Mouse (Mus musculus): ENCODE data around the gene Bnip3. TPM values are rescaled to one million over a fixed set of nuclear protein-coding genes. Genes with fewer than 3 reads are reported as not detected.
A peak's percentile ranks its signal among the peaks of the same experiment; 100 is the strongest.

The Bnip3 gene
- total RNA-seq, 2 experiments from 2014 or later = 91.4 to 123 TPM

GRCm38 (mm10) chr7:138907976-138908375 is 1.3 kb downstream of the Bnip3 start:
- intact Hi-C loops (cut with DNase I) = no loop called here

GRCm38 (mm10) chr7:138907043-138907442 is 2.3 kb downstream of the Bnip3 start:
- intact Hi-C loops (cut with DNase I) = no loop called here

More at GRCm38 (mm10) chr7:138907976-138908375, 1.3 kb downstream of the Bnip3 start:
- no peak for DNase-seq

GRCm38 (mm10) chr7:138906441-138906840 is 2.9 kb downstream of the Bnip3 start:
- intact Hi-C loops (cut with DNase I) = no loop called here
- DNase-seq = no peak

More at GRCm38 (mm10) chr7:138907043-138907442, 2.3 kb downstream of the Bnip3 start:
- DNase-seq = peak; percentile 60 to 69

GRCm38 (mm10) chr7:138903886-138904435 is 5.4 kb downstream of the Bnip3 start:
- DNase-seq = no peak
- intact Hi-C loops (cut with DNase I) = no loop called here

- no peak for DNase-seq
- intact Hi-C loops (cut with DNase I) = no loop called here
Observed at GRCm38 (mm10) chr7:138898743-138899142, 10.6 kb downstream of the Bnip3 start.

GRCm38 (mm10) chr7:138898122-138898521 is 11.2 kb downstream of the Bnip3 start:
- intact Hi-C loops (cut with DNase I) = no loop called here

GRCm38 (mm10) chr7:138885365-138886289 is 23.7 kb downstream of the Bnip3 start:
- intact Hi-C loops (cut with DNase I) = no loop called here
- no peak for DNase-seq

More at GRCm38 (mm10) chr7:138898122-138898521, 11.2 kb downstream of the Bnip3 start:
- DNase-seq = no peak

GRCm38 (mm10) chr7:138883724-138884123 is 25.6 kb downstream of the Bnip3 start:
- intact Hi-C loops (cut with DNase I) = no loop called here
- DNase-seq = no peak

GRCm38 (mm10) chr7:138875031-138875430 is 34.3 kb downstream of the Bnip3 start:
- DNase-seq = no peak
- intact Hi-C loops (cut with DNase I) = no loop called here

GRCm38 (mm10) chr7:138872956-138873355 is 36.4 kb downstream of the Bnip3 start:
- DNase-seq = no peak
- intact Hi-C loops (cut with DNase I) = no loop called here

GRCm38 (mm10) chr7:138868316-138868715 is 41.0 kb downstream of the Bnip3 start:
- intact Hi-C loops (cut with DNase I) = no loop called here
- no peak for DNase-seq

- DNase-seq = no peak
- intact Hi-C loops (cut with DNase I) = no loop called here
Observed at GRCm38 (mm10) chr7:138867286-138867685, 42.0 kb downstream of the Bnip3 start.

GRCm38 (mm10) chr7:138864776-138865175 is 44.5 kb downstream of the Bnip3 start:
- no peak for DNase-seq
- intact Hi-C loops (cut with DNase I) = no loop called here

- intact Hi-C loops (cut with DNase I) = no loop called here
- no peak for DNase-seq
Observed at GRCm38 (mm10) chr7:138863950-138864572, 45.3 kb downstream of the Bnip3 start.

- intact Hi-C loops (cut with DNase I) = no loop called here
- DNase-seq = no peak
Observed at GRCm38 (mm10) chr7:138856670-138857069, 52.6 kb downstream of the Bnip3 start.

GRCm38 (mm10) chr7:138854201-138854600 is 55.1 kb downstream of the Bnip3 start:
- intact Hi-C loops (cut with DNase I) = no loop called here

GRCm38 (mm10) chr7:138853417-138854031 is 55.8 kb downstream of the Bnip3 start:
- no peak for DNase-seq
- intact Hi-C loops (cut with DNase I) = no loop called here

More at GRCm38 (mm10) chr7:138854201-138854600, 55.1 kb downstream of the Bnip3 start:
- DNase-seq = no peak

- no peak for DNase-seq
- intact Hi-C loops (cut with DNase I) = no loop called here
Observed at GRCm38 (mm10) chr7:138850083-138850482, 59.2 kb downstream of the Bnip3 start.

GRCm38 (mm10) chr7:138848028-138848920 is 61.0 kb downstream of the Bnip3 start:
- intact Hi-C loops (cut with DNase I) = loop anchor here (10.0 kb wide), 1 partner anchor 357 kb away; no protein-coding TSS in a partner anchor
- no peak for DNase-seq

Measured in heart, postnatal 10 days (tissue).